Mouse (Mus musculus) C2C12 (cell line): ENCODE data around the gene Bcl2l13. TPM values are rescaled to one million over a fixed set of nuclear protein-coding genes. Genes with fewer than 3 reads are reported as not detected.

Experiments used
- H3K27me3 ChIP-seq: one replicate; pipeline ENCODE4 v1.6.1; 2011; ENCODE audit not compliant: control insufficient read depth, insufficient read depth, insufficient read length
- H3K36me3 ChIP-seq: one replicate; pipeline ENCODE4 v1.6.1; 2011; ENCODE audit not compliant: control insufficient read depth, insufficient read depth
- H3K4me3 ChIP-seq: one replicate; pipeline ENCODE4 v1.5.1; 2011; ENCODE audit warnings: mild to moderate bottlenecking, control low read depth; ENCODE audit not compliant: poor library complexity, insufficient read depth, severe bottlenecking
- H3K79me2 ChIP-seq: one replicate; pipeline ENCODE4 v1.6.1; 2011; ENCODE audit not compliant: control insufficient read depth, insufficient read depth
- H3K79me3 ChIP-seq: one replicate; pipeline ENCODE4 v1.6.1; 2011; ENCODE audit warnings: low read depth, control low read depth
- H3ac ChIP-seq: one replicate; pipeline ENCODE3; 2011; ENCODE audit warnings: low read depth; ENCODE audit not compliant: control insufficient read depth, insufficient read length
- CEBPB ChIP-seq: IDR thresholded peaks from one replicate; pipeline ENCODE4 v1.6.1; 2011; ENCODE audit warnings: low read depth, mild to moderate bottlenecking, control low read depth, moderate library complexity
- CTCF ChIP-seq: IDR thresholded peaks from one replicate; pipeline ENCODE4 v1.5.1; 2011; ENCODE audit not compliant: control insufficient read depth, insufficient read depth, insufficient read length
- FOSL1 ChIP-seq: IDR thresholded peaks from one replicate; pipeline ENCODE4 v1.8.0; 2011; ENCODE audit warnings: mild to moderate bottlenecking, low read length; ENCODE audit not compliant: poor library complexity, insufficient read depth, severe bottlenecking
- MAX ChIP-seq: IDR thresholded peaks from one replicate; pipeline ENCODE4 v1.6.1; 2011; ENCODE audit warnings: mild to moderate bottlenecking, control low read depth
- MYOD1 ChIP-seq: IDR thresholded peaks from one replicate; pipeline ENCODE4 v1.6.1; 2011; ENCODE audit warnings: low read depth; ENCODE audit not compliant: control insufficient read depth, insufficient read length
- MYOG ChIP-seq: IDR thresholded peaks from one replicate; pipeline ENCODE4 v1.6.1; 2011; ENCODE audit not compliant: control insufficient read depth, insufficient read length; ENCODE audit errors: extremely low read depth
- USF1 ChIP-seq: IDR thresholded peaks from one replicate; pipeline ENCODE4 v1.6.1; 2011; ENCODE audit warnings: low read depth, mild to moderate bottlenecking, control low read depth, moderate library complexity
- polyA plus RNA-seq: library from polyadenylated mRNA; unstranded; fragments of >200 nt; fragmentation: generic; extraction: Trizol; gene quantifications from one replicate; pipeline ENCODE4 v1.2.1, GENCODE M21; 2012; ENCODE audit warnings: missing spikeins

Bcl2l13 gene
- polyA plus RNA-seq, 1 experiment, result 24.6 TPM

DNA sequence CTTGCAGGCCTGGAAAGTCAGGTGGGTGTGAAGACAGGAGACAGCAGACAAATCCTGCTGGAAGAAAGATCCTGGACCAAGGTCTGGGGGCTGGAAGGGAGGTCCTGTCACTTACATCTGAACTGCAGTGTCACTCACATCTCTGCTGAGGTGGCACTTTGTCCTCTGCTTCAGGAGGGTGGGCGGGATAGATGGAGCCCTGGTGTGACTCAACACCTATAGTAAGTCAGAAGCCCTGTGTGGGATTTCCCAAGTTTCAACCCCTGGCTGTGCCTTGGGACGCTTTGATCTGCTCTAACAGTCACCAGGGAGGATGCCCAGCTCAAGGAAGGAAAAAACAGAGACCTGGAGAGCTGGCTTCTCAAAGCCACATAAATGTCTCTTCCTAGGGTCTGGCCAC is 90.9 kb downstream of the Bcl2l13 start:
- Histone ChIP-seq H3K27me3 (no peaks in the 10 kb centered on the region), H3K79me3 (no peaks in the 10 kb centered on the region), H3K4me3 (no peak overlapping the region), H3K36me3 (no peaks in the 10 kb centered on the region), H3K79me2 (no peaks in the 10 kb centered on the region), H3ac (no peak overlapping the region)
- TF ChIP-seq CEBPB (no peak), CTCF (no peak), USF1 (no peak), MAX (no peak), MYOG (no peak), FOSL1 (no peak), MYOD1 (no peak)

DNA sequence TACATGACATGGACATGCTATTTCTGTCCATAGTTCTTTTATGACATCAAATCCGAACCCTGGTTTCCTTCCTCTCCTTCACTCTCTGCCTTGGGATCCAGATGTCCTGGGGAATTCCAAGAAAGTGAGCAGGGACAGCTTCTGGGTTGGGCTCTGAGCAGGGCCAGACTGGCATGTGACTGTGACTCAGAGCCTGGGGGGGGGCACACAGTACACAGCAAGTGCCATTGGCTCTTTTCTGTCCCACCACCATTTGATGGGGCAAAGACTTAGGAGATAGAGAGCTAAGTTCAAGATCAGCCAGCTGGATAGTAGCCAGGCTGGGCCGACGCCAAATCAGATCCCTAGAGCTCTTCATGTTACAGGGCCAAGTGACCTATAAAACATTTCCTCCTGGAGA is 91.8 kb downstream of the Bcl2l13 start:
- H3K79me3 ChIP-seq, result no peaks in the 10 kb centered on the region
- H3K4me3 ChIP-seq, result no peak overlapping the region
- H3K27me3 ChIP-seq, result no peaks in the 10 kb centered on the region
- H3ac ChIP-seq, result no peak overlapping the region
- no peaks in the 10 kb centered on the region for H3K36me3 ChIP-seq
- H3K79me2 ChIP-seq, result no peaks in the 10 kb centered on the region
- TF ChIP-seq CTCF (no peak), MYOG (no peak), USF1 (peak; percentile 85), CEBPB (no peak), FOSL1 (no peak), MAX (no peak), MYOD1 (peak; percentile 3)

DNA sequence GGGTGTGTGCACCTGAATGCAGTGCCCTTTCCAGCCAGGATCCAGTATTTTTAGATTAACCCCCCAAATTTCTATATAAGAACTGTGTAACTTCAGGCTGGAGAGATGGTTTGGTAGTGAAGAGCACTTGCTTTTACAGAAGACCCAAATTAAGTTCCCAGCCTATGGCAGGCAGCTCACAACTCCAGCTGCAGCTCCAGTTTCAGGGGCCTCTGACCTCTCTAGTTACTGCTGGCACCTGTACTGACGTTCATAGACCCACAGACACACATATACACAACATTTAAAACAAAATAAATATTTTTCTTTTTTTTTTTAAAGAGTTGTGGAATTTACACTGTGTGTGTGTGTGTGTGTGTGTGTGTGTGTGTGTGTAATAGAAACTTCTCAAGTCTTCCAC is 93.4 kb downstream of the Bcl2l13 start:
- Histone ChIP-seq H3K36me3 (no peaks in the 10 kb centered on the region), H3K27me3 (no peaks in the 10 kb centered on the region), H3K79me3 (no peaks in the 10 kb centered on the region), H3K4me3 (no peak overlapping the region), H3K79me2 (no peaks in the 10 kb centered on the region), H3ac (no peak overlapping the region)
- TF ChIP-seq CTCF (no peak), MYOD1 (no peak), USF1 (no peak), MYOG (no peak)

DNA sequence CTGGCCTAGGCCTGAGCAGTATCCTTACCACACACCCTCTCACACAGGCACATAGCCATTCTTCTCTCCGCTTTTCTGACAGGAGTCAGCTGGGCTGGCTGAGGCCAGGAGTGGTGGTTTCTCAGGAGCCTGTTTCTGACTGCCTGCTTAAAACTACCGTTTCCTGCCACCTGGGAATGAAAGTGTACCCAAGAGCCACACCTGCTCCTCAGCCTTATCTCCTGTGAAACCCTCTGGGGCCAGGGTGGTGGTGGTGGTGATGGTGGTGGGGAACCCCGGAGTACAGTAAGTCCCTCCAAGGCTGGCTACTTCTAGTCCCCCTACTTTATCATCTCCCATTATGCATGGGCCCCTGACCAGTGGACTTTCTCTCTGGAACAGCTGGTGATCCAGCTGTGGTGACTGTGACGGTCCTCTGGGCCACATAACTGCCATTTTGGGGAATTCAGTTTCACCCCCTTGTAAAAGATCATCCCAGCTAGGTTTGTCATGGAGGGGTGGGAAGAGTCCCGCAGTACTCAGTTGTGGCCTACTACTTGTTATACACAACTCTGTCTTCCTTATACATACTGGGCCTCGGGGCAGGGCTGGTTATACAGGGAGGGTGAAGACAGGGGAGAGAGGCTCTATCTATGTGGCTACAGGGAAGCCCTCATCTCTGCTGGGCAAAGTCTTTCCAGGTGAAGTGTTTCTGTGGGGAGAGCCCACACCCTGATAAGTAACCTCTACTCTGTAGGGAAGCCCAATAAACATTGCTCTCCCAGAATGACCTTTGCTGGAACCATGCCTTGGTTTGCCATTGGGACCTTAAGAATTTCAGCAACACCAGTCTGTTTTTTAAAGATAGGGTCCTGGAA is 94.7 kb downstream of the Bcl2l13 start:
- Histone ChIP-seq H3K36me3 (no peaks in the 10 kb centered on the region), H3ac (no peak overlapping the region), H3K79me2 (no peaks in the 10 kb centered on the region), H3K4me3 (no peak overlapping the region), H3K79me3 (no peaks in the 10 kb centered on the region), H3K27me3 (no peaks in the 10 kb centered on the region)
- TF ChIP-seq USF1, result no peak
- no peak for TF ChIP-seq MYOG
- TF ChIP-seq MYOD1, result no peak
- no peak for TF ChIP-seq CEBPB
- TF ChIP-seq CTCF, result no peak
- TF ChIP-seq MAX, result no peak
- no peak for TF ChIP-seq FOSL1

DNA sequence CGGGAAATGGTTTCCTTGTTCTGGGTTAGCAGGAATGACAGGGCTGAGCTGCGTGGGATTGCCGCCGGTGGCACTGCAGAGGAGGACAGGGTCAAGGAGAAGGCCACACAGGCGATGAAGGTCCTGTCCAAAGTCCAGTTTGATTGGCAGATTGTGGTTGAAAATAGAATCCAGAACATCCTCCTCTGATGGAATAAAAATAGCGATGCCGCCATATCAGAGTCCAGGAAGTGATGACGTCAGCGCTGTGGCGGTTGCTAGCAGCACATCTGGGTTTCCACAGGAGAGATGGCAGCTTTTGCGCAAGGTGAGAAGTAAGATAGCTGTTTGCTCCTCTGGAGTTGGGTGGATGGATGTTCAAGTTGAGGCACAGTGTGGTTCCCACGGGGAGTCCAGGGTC is 96.6 kb downstream of the Bcl2l13 start:
- Histone ChIP-seq H3K4me3 (no peak overlapping the region), H3K36me3 (no peaks in the 10 kb centered on the region), H3ac (no peak overlapping the region), H3K79me2 (no peaks in the 10 kb centered on the region), H3K27me3 (no peaks in the 10 kb centered on the region), H3K79me3 (no peaks in the 10 kb centered on the region)
- TF ChIP-seq USF1 (no peak), FOSL1 (no peak), MYOG (no peak), CEBPB (no peak)

DNA sequence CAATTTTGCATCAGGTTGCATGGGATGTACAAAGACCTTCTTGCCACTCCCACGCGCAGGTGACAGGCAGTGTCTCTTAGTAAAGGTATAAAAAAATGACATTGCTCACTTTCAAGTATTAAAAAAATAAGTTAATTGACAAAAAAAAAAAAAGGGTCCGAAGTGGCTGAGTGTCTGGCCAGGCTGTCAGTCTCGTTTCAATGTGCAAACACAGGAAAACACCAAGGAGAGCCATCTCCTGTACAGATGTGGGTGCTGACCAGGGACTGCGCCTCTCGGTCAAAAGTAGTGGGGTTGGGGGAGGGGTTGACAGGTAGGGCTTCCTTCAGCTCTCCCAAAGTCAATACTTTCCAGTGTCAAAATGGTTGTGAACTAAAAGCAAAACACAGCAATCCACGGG is 97.7 kb downstream of the Bcl2l13 start:
- H3K27me3 ChIP-seq, result no peaks in the 10 kb centered on the region
- no peak overlapping the region for H3ac ChIP-seq
- H3K79me2 ChIP-seq, result no peaks in the 10 kb centered on the region
- TF ChIP-seq FOSL1 (no peak), USF1 (no peak), MAX (no peak), CEBPB (no peak), CTCF (no peak), MYOD1 (no peak), MYOG (no peak)
- H3K36me3 ChIP-seq, result no peaks in the 10 kb centered on the region
- no peak overlapping the region for H3K4me3 ChIP-seq
- H3K79me3 ChIP-seq, result no peaks in the 10 kb centered on the region
